Mouse (Mus musculus) heart, embryonic 14.5 days (tissue): ENCODE data around the gene Satb1. TPM values are rescaled to one million over a fixed set of nuclear protein-coding genes. Genes with fewer than 3 reads are reported as not detected.

Experiments used
- ATAC-seq: fragments of 200-750 bp; cut with Nextera tagmentation; 2 replicates; pipeline ENCODE4 v1.8.0; 2017; ENCODE audit warnings: low read depth, moderate TSS enrichment; ENCODE audit not compliant: insufficient number of reproducible peaks, insufficient read depth, low FRiP score
- H3K27ac ChIP-seq, 2 experiments: fragments of 200-500 bp in 1 of 2; fragments of 300-500 bp in 1 of 2; sonication (generic) in 1 of 2; replicated peaks in 1 of 2; 2 replicates each; pipeline ENCODE4 v1.5.1; 2012 to 2014; ENCODE audit warnings: low read depth in 2 of 2, low read length in 2 of 2, control low read depth in 1 of 2, mild to moderate bottlenecking in 1 of 2, mixed read lengths in 1 of 2; ENCODE audit not compliant: control insufficient read depth in 1 of 2, insufficient read depth in 1 of 2
- H3K27me3 ChIP-seq: fragments of 300-500 bp; sonication (generic); 2 replicates; pipeline ENCODE4 v1.6.1; 2014; ENCODE audit warnings: mild to moderate bottlenecking, low read length, control low read depth; ENCODE audit not compliant: control insufficient read depth, insufficient read depth
- H3K36me3 ChIP-seq: fragments of 300-500 bp; sonication (generic); 2 replicates; pipeline ENCODE4 v1.6.1; 2014; ENCODE audit warnings: mild to moderate bottlenecking, control low read depth, low read length, mixed read lengths; ENCODE audit not compliant: control insufficient read depth, insufficient read depth
- H3K4me1 ChIP-seq, 2 experiments: fragments of 200-500 bp in 1 of 2; fragments of 300-500 bp in 1 of 2; sonication (generic) in 1 of 2; 2 replicates each; pipeline ENCODE4 v1.6.1; 2012 to 2014; ENCODE audit warnings: low read length in 2 of 2, control low read depth in 1 of 2, mixed read lengths in 1 of 2; ENCODE audit not compliant: control insufficient read depth in 2 of 2, insufficient read depth in 2 of 2
- H3K4me2 ChIP-seq: fragments of 300-500 bp; sonication (generic); 2 replicates; pipeline ENCODE4 v1.6.1; 2014; ENCODE audit warnings: mild to moderate bottlenecking, low read length
- H3K4me3 ChIP-seq, 2 experiments: fragments of 200-500 bp in 1 of 2; fragments of 300-500 bp in 1 of 2; sonication (generic) in 1 of 2; 2 replicates each; pipeline ENCODE4 v1.5.1; 2012 to 2014; ENCODE audit warnings: low read length in 2 of 2, mild to moderate bottlenecking in 2 of 2, control low read depth in 1 of 2, low read depth in 1 of 2, moderate library complexity in 1 of 2; ENCODE audit not compliant: control insufficient read depth in 1 of 2, insufficient read depth in 1 of 2
- H3K9ac ChIP-seq: fragments of 300-500 bp; sonication (generic); 2 replicates; pipeline ENCODE4 v1.6.1; 2014; ENCODE audit warnings: mild to moderate bottlenecking, low read length
- H3K9me3 ChIP-seq: fragments of 300-500 bp; sonication (generic); 2 replicates; pipeline ENCODE4 v1.6.1; 2016; ENCODE audit warnings: low read length, control low read depth; ENCODE audit not compliant: control insufficient read depth
- WGBS: fragments of 180-500 bp; shearing (Covaris S2); extraction: QIAGEN DNeasy Blood & Tissue Kit; methylation state at CpG from one replicate; pipeline ENCODE4 v1.1.7; 2014; 5-methylcytosine and 5-hydroxymethylcytosine counted together
- polyA plus RNA-seq: library from polyadenylated mRNA; unstranded; fragments of >200 nt; fragmentation: Nextera tagmentation; extraction: Ambion mirVana; gene quantifications from 2 replicates; pipeline ENCODE4 v1.2.1, GENCODE M21; 2014

Satb1 gene
- polyA plus RNA-seq, 1 experiment from 2014 or later: 12.2 TPM

GRCm38 (mm10) chr17:51806124-51806960 is 26.7 kb downstream of the Satb1 start:
- no peak overlapping the region for H3K4me3 ChIP-seq
- 77% methylated on average over 12 of the region's 12 CpGs for WGBS
- no peaks in the 10 kb centered on the region for H3K27me3 ChIP-seq
- H3K4me2 ChIP-seq: no peak overlapping the region
- H3K36me3 ChIP-seq: peaks cover 41% of the 10 kb centered on the region
- no peak overlapping the region for H3K9ac ChIP-seq
- H3K4me1 ChIP-seq: peaks cover 3 to 16% of the 10 kb centered on the region in 2 experiments
- H3K27ac ChIP-seq: peak overlapping the region in 1 of 2 experiments; percentile 9; a peak in 1 of 4 replicates
- ATAC-seq: no peak
- H3K9me3 ChIP-seq: no peaks in the 10 kb centered on the region

GRCm38 (mm10) chr17:51800208-51800607 is 32.9 kb downstream of the Satb1 start:
- H3K9ac ChIP-seq: no peak overlapping the region
- H3K4me1 ChIP-seq: peaks cover 4 to 8% of the 10 kb centered on the region in 2 experiments; a peak in 2 of 4 replicates
- H3K27me3 ChIP-seq: no peaks in the 10 kb centered on the region
- H3K36me3 ChIP-seq: peaks cover 34% of the 10 kb centered on the region
- 91% methylated on average over 6 of the region's 6 CpGs for WGBS
- H3K27ac ChIP-seq: no peak overlapping the region
- no peaks in the 10 kb centered on the region for H3K9me3 ChIP-seq
- H3K4me3 ChIP-seq: no peak overlapping the region
- H3K4me2 ChIP-seq: no peak overlapping the region
- ATAC-seq: no peak

GRCm38 (mm10) chr17:51796459-51796858 is 36.6 kb downstream of the Satb1 start:
- H3K4me3 ChIP-seq: no peak overlapping the region
- ATAC-seq: no peak
- 59% methylated on average over 5 of the region's 5 CpGs for WGBS
- no peak overlapping the region for H3K27ac ChIP-seq
- H3K9ac ChIP-seq: no peak overlapping the region
- peaks cover 4 to 8% of the 10 kb centered on the region in 2 experiments; a peak in 2 of 4 replicates for H3K4me1 ChIP-seq
- H3K9me3 ChIP-seq: no peaks in the 10 kb centered on the region
- no peaks in the 10 kb centered on the region for H3K27me3 ChIP-seq
- peaks cover 2% of the 10 kb centered on the region; the same call in 1 of the 2 replicates for H3K36me3 ChIP-seq
- peak overlapping the region; percentile 3; the same call in 1 of the 2 replicates for H3K4me2 ChIP-seq

DNA sequence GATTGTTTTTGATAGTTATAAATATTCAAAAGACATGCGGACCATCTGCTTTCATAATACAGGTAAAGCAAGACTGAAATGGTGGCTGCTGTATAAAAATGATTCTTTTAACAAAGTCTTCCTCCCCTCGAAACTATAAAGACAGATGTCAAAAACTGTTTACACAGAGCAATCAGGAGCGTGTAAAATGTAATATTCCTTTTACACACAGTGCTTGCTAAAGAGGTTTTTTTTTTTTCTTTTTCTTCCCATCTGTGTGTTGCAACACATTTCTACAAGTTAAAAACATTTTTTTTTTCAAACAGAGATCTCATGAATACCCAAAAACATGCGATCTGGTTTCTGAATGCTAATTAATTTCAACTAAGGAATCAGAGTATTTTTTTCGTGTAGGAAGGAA is 41.9 kb downstream of the Satb1 start:
- Histone ChIP-seq H3K36me3 (no peaks in the 10 kb centered on the region), H3K4me1 (peaks cover 2 to 3% of the 10 kb centered on the region in 2 experiments; a peak in 2 of 4 replicates), H3K4me2 (no peak overlapping the region), H3K9ac (no peak overlapping the region), H3K9me3 (no peaks in the 10 kb centered on the region), H3K27me3 (no peaks in the 10 kb centered on the region), H3K4me3 (no peak overlapping the region), H3K27ac (no peak overlapping the region)
- ATAC-seq: no peak
- WGBS: 80% methylated on average over 5 of the region's 5 CpGs

DNA sequence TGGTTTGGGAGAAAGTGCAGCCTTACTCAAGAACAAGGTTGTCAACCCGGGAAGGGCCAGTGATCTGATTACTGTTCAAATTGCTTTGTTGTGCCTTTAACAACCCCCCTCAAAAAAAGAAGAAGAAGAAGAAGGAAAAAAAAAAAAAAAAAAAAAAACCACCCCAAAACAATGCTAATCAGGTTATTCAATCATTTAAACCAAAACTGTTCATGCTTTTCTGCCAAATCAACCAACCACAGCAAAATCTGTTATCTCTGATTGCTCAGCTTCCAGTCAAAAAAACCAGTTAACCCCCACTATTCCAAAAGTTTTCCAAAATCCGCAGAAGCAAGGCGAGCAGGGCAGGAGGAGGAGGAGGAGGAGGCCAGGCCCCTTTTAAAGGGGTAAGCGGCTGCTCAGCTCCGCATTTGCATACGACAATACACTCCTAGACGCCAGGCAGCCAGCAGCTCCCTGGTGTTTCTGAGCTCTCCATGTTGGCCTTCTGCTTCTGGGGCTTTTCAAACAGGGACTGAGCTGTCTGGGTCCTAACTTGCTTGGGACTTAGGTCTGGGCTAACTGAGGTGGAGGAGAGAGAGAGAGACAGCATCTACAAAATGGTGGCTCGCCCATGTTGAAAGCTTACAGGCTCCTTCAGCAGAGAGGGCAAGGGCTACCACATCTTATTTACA is 42.6 kb downstream of the Satb1 start:
- H3K4me1 ChIP-seq: peaks cover 4 to 8% of the 10 kb centered on the region in 2 experiments; a peak in 2 of 4 replicates
- H3K36me3 ChIP-seq: no peaks in the 10 kb centered on the region
- no peaks in the 10 kb centered on the region for H3K27me3 ChIP-seq
- ATAC-seq: no peak
- H3K4me2 ChIP-seq: peak overlapping the region; percentile 38
- H3K4me3 ChIP-seq: no peak overlapping the region
- no peaks in the 10 kb centered on the region for H3K9me3 ChIP-seq
- WGBS: 42% methylated on average over 8 of the region's 8 CpGs
- H3K9ac ChIP-seq: no peak overlapping the region
- no peak overlapping the region for H3K27ac ChIP-seq

DNA sequence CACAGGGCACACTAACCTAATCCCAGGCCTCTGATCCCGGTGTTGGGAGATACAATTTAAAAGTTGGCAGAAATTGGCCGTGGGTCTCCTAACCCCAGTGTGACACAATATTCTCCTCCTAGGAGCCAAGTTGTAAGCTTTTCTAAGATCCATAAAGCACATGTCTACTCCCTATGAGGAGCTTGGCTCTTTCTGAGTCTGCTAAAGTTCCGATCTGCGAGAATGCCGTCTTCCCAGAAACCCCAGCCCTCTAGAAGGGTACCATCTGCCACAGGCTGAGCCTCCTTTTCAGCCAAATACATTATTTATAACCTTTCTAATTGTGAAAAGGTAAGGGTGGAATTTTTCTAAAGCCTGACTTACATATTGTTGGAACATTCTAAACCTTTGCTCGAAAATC is 43.3 kb downstream of the Satb1 start:
- no peak for ATAC-seq
- 89% methylated on average over 6 of the region's 6 CpGs for WGBS
- Histone ChIP-seq H3K9me3 (no peaks in the 10 kb centered on the region), H3K27ac (no peak overlapping the region), H3K9ac (no peak overlapping the region), H3K36me3 (peaks cover 2% of the 10 kb centered on the region; the same call in 1 of the 2 replicates), H3K27me3 (no peaks in the 10 kb centered on the region), H3K4me1 (peaks cover 4 to 8% of the 10 kb centered on the region in 2 experiments; a peak in 2 of 4 replicates), H3K4me2 (no peak overlapping the region), H3K4me3 (no peak overlapping the region)

- Histone ChIP-seq H3K27ac (no peak overlapping the region), H3K9me3 (no peaks in the 10 kb centered on the region), H3K4me2 (no peak overlapping the region), H3K4me1 (peaks cover 4 to 8% of the 10 kb centered on the region in 2 experiments; a peak in 2 of 4 replicates), H3K36me3 (peaks cover 5% of the 10 kb centered on the region; the same call in 1 of the 2 replicates), H3K9ac (no peak overlapping the region), H3K4me3 (no peak overlapping the region), H3K27me3 (no peaks in the 10 kb centered on the region)
- WGBS: 92% methylated on average over 4 of the region's 4 CpGs
- no peak for ATAC-seq
Measured at GRCm38 (mm10) chr17:51789098-51789497, 44.0 kb downstream of the Satb1 start.
